Mouse (Mus musculus): ENCODE measurements around the gene Slc30a1.

- TF ChIP-seq POLR2A (IDR thresholded peaks at IDR 0.05; ENCODE audit: control insufficient read depth, extremely low read depth, insufficient read depth, low read length, poor library complexity) (no peak), CTCF (IDR thresholded peaks at IDR 0.05; ENCODE audit: borderline replicate concordance, control insufficient read depth, extremely low read depth, insufficient read depth, low read length, poor library complexity) (no peak)
These were observed 8.1 kb downstream of the Slc30a1 start for GRCm38 (mm10) chr1:191914647-191915046.

Data from thymus, adult 2 months (tissue).